Mouse (Mus musculus): ENCODE measurements around the gene 1700069L16Rik. TPM values are rescaled to one million over a fixed set of nuclear protein-coding genes. Genes with fewer than 3 reads are reported as not detected.

1700069L16Rik gene
- total RNA-seq, 2 experiments from 2014 or later, result not detected

- no peak for ATAC-seq (replicated peaks; ENCODE audit: poor library complexity, severe bottlenecking)
These were observed 31.3 kb downstream of the 1700069L16Rik start for GRCm38 (mm10) chr5:113693196-113693755.

- ATAC-seq (replicated peaks; ENCODE audit: poor library complexity, severe bottlenecking), result no peak
These were observed 33.7 kb downstream of the 1700069L16Rik start for GRCm38 (mm10) chr5:113690866-113691265.

- no peak for ATAC-seq (replicated peaks; ENCODE audit: poor library complexity, severe bottlenecking)
These were observed 34.5 kb downstream of the 1700069L16Rik start for GRCm38 (mm10) chr5:113690069-113690548.

GRCm38 (mm10) chr5:113687514-113687913 lies 37.1 kb downstream of the 1700069L16Rik start:
- ATAC-seq (replicated peaks; ENCODE audit: poor library complexity, severe bottlenecking), result no peak

GRCm38 (mm10) chr5:113685471-113685870 lies 39.1 kb downstream of the 1700069L16Rik start:
- ATAC-seq (replicated peaks; ENCODE audit: poor library complexity, severe bottlenecking), result no peak

GRCm38 (mm10) chr5:113683246-113683645 lies 41.3 kb downstream of the 1700069L16Rik start:
- ATAC-seq (replicated peaks; ENCODE audit: poor library complexity, severe bottlenecking), result no peak

- no peak for ATAC-seq (replicated peaks; ENCODE audit: poor library complexity, severe bottlenecking)
These were observed 42.1 kb downstream of the 1700069L16Rik start for GRCm38 (mm10) chr5:113682472-113682871.

- ATAC-seq (replicated peaks; ENCODE audit: poor library complexity, severe bottlenecking), result no peak
These were observed 43.4 kb downstream of the 1700069L16Rik start for GRCm38 (mm10) chr5:113681219-113681618.

GRCm38 (mm10) chr5:113679509-113679908 lies 45.1 kb downstream of the 1700069L16Rik start:
- ATAC-seq (replicated peaks; ENCODE audit: poor library complexity, severe bottlenecking), result no peak

- no peak for ATAC-seq (replicated peaks; ENCODE audit: poor library complexity, severe bottlenecking)
These were observed 45.7 kb downstream of the 1700069L16Rik start for GRCm38 (mm10) chr5:113678743-113679452.

- ATAC-seq (replicated peaks; ENCODE audit: poor library complexity, severe bottlenecking), result no peak
These were observed 47.0 kb downstream of the 1700069L16Rik start for GRCm38 (mm10) chr5:113677541-113677940.

GRCm38 (mm10) chr5:113674851-113675250 lies 49.7 kb downstream of the 1700069L16Rik start:
- no peak for ATAC-seq (replicated peaks; ENCODE audit: poor library complexity, severe bottlenecking)

- ATAC-seq (replicated peaks; ENCODE audit: poor library complexity, severe bottlenecking), result peak; percentile 92
These were observed 52.1 kb downstream of the 1700069L16Rik start for GRCm38 (mm10) chr5:113672456-113672855.

GRCm38 (mm10) chr5:113670597-113670996 lies 54.0 kb downstream of the 1700069L16Rik start:
- peak; percentile 83 for ATAC-seq (replicated peaks; ENCODE audit: poor library complexity, severe bottlenecking)

- ATAC-seq (replicated peaks; ENCODE audit: poor library complexity, severe bottlenecking), result no peak
These were observed 54.5 kb downstream of the 1700069L16Rik start for GRCm38 (mm10) chr5:113670110-113670509.

GRCm38 (mm10) chr5:113664629-113665195 lies 59.9 kb downstream of the 1700069L16Rik start:
- peak; percentile 80 for ATAC-seq (replicated peaks; ENCODE audit: poor library complexity, severe bottlenecking)

- ATAC-seq (replicated peaks; ENCODE audit: poor library complexity, severe bottlenecking), result no peak; the same call in 1 of the 2 replicates
These were observed 60.4 kb downstream of the 1700069L16Rik start for GRCm38 (mm10) chr5:113664127-113664526.

- no peak for ATAC-seq (replicated peaks; ENCODE audit: poor library complexity, severe bottlenecking)
These were observed 63.7 kb downstream of the 1700069L16Rik start for GRCm38 (mm10) chr5:113660872-113661271.

- ATAC-seq (replicated peaks; ENCODE audit: poor library complexity, severe bottlenecking), result no peak
These were observed 69.8 kb downstream of the 1700069L16Rik start for GRCm38 (mm10) chr5:113654821-113655220.

GRCm38 (mm10) chr5:113654206-113654605 lies 70.4 kb downstream of the 1700069L16Rik start:
- ATAC-seq (replicated peaks; ENCODE audit: poor library complexity, severe bottlenecking), result no peak

GRCm38 (mm10) chr5:113652215-113652614 lies 72.4 kb downstream of the 1700069L16Rik start:
- no peak for ATAC-seq (replicated peaks; ENCODE audit: poor library complexity, severe bottlenecking)
